Mouse (Mus musculus): ENCODE data around the gene Ube2t. TPM values are rescaled to one million over a fixed set of nuclear protein-coding genes. Genes with fewer than 3 reads are reported as not detected.
A peak's percentile ranks its signal among the peaks of the same experiment; 100 is the strongest.

The Ube2t gene
- polyA plus RNA-seq, 1 experiment from 2014 or later, result 35.1 TPM

DNA sequence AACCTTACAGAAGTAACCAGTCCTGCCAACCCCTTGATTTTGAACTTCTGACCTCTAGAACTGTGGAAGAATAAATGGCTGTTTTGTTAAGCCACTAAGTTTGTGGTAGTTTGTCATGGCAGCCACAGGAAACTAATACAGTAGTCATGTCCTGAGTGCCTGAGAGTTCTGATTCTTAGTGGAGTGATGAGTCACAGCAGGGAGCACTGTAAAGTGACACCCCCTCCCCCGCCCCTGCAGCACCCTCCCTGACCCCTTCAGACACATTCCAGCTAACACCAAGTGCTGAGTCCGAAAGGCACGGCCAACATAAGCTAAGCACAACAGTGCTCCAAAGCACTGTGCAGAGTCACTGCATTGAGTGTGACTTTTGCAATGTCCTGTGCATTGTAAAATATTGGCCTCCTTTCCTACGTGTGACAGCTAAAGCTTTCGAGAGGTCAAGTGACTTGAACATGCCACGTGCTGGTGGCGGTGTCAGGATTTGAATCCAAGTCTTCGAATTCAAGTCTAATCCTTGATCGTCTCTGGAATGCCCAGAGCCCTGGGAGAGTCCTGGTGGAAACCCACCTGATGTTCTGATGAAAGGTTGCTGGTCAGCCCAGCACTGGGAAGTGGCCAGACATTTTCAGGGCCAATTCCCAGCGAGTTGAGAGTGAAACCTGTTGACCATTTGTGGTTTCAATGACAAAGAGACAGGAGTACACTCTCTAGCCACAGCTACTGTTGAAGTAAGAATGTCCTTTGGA is 54.7 kb downstream of the Ube2t start:
- WGBS, result 72% methylated on average over 10 of the region's 10 CpGs
- H3K27me3 ChIP-seq (ENCODE audit: control insufficient read depth, insufficient read depth, low read length), result no peaks in the 10 kb centered on the region
- no peak overlapping the region for H3K4me2 ChIP-seq (replicated peaks; ENCODE audit: low read depth, low read length)
- H3K4me1 ChIP-seq (ENCODE audit: control insufficient read depth, insufficient read depth, low read length), result peaks cover 23% of the 10 kb centered on the region
- ATAC-seq (ENCODE audit: insufficient number of reproducible peaks, insufficient read depth, low FRiP score, low read depth), result no peak
- H3K9me3 ChIP-seq (ENCODE audit: control insufficient read depth, low read depth, low read length), result no peaks in the 10 kb centered on the region
- H3K27ac ChIP-seq (ENCODE audit: low read length), result no peak overlapping the region
- no peaks in the 10 kb centered on the region for H3K36me3 ChIP-seq (ENCODE audit: control insufficient read depth, insufficient read depth, low read length)
- H3K9ac ChIP-seq (replicated peaks; ENCODE audit: low read depth, low read length), result no peak overlapping the region
- H3K4me3 ChIP-seq (ENCODE audit: low read depth, low read length), result no peak overlapping the region

DNA sequence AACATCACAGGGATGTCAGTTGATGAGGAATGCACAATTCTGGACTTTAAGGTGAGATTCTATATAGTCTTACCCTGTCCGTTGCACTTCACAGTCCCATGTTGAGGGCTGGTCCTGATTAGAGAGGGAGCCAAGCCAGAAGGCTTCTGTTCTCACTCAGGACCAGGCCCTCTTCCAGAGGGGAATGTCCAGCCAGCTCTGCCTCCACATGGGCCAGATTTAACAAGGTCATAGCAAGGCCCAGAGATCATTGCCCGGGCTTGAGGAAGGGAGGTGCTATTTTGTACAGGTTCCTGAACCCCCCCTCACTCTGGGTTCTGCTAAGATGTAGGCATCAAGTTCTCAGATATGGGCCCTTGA is 55.3 kb downstream of the Ube2t start:
- 87% methylated on average over 2 of the region's 2 CpGs for WGBS
- Histone ChIP-seq H3K4me3 (ENCODE audit: low read depth, low read length) (no peak overlapping the region), H3K27me3 (ENCODE audit: control insufficient read depth, insufficient read depth, low read length) (no peaks in the 10 kb centered on the region), H3K4me2 (replicated peaks; ENCODE audit: low read depth, low read length) (no peak overlapping the region), H3K9me3 (ENCODE audit: control insufficient read depth, low read depth, low read length) (no peaks in the 10 kb centered on the region), H3K4me1 (ENCODE audit: control insufficient read depth, insufficient read depth, low read length) (peaks cover 23% of the 10 kb centered on the region), H3K36me3 (ENCODE audit: control insufficient read depth, insufficient read depth, low read length) (no peaks in the 10 kb centered on the region), H3K9ac (replicated peaks; ENCODE audit: low read depth, low read length) (no peak overlapping the region), H3K27ac (ENCODE audit: low read length) (no peak overlapping the region)
- no peak for ATAC-seq (ENCODE audit: insufficient number of reproducible peaks, insufficient read depth, low FRiP score, low read depth)

DNA sequence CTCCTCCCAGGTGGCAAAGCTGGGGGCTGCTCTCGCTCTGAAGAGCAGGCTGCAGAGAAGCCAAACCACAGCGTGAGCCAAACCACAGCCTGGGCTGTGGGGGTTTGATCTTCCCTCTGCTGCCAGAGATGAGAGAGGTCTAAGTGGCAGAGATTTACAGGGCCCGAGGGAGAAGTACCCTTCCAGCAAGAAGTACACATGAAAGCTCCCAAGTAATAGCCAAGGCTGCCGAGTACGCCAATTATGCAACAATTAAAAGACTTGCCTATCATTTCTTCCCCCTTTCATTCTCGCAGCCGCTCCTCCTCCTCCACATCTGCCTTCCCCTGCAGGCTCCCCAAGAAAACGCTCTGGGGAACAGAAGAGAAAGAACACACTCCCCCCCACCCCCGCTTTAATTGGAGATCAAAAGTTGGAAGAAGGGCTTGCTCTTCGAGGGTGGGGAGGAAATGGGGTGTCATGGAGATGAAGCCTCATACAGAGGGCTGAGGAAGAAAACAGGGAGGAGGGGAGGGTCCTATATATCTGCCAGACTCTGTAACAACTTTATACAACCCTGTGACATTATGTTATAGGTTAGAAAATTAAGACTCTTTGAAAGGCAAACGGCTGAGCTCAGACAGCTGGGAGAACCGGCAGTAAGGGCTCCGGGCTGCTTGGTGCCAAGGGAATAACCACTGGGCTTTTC is 56.9 kb downstream of the Ube2t start:
- Histone ChIP-seq H3K9ac (replicated peaks; ENCODE audit: low read depth, low read length) (no peak overlapping the region), H3K9me3 (ENCODE audit: control insufficient read depth, low read depth, low read length) (no peaks in the 10 kb centered on the region), H3K27ac (ENCODE audit: low read length) (no peak overlapping the region), H3K4me3 (ENCODE audit: low read depth, low read length) (no peak overlapping the region), H3K36me3 (ENCODE audit: control insufficient read depth, insufficient read depth, low read length) (no peaks in the 10 kb centered on the region), H3K4me2 (replicated peaks; ENCODE audit: low read depth, low read length) (no peak overlapping the region), H3K4me1 (ENCODE audit: control insufficient read depth, insufficient read depth, low read length) (peaks cover 23% of the 10 kb centered on the region), H3K27me3 (ENCODE audit: control insufficient read depth, insufficient read depth, low read length) (no peaks in the 10 kb centered on the region)
- ATAC-seq (ENCODE audit: insufficient number of reproducible peaks, insufficient read depth, low FRiP score, low read depth), result no peak
- WGBS, result 33% methylated on average over 13 of the region's 13 CpGs

DNA sequence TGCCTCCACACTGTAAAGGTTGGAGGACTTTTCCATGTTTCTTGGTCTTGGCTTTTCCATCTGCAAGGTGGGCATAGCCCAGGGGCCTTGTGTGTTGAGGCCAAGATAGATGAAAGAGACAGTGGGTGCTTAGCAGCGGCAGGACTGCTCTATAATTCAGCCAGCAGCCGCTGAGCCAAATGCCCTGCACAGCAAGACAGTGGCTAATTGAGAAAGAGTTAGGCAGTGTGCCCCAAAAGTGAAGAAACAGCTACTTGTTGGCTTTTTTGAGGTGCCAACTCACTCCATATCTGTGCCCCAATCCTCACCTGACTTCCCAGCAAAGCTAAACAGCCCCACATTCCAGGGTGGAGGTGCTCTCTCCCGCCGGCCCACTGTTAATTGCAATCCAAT is 57.4 kb downstream of the Ube2t start:
- no peak overlapping the region for H3K9ac ChIP-seq (replicated peaks; ENCODE audit: low read depth, low read length)
- no peaks in the 10 kb centered on the region for H3K36me3 ChIP-seq (ENCODE audit: control insufficient read depth, insufficient read depth, low read length)
- WGBS, result 68% methylated on average over 4 of the region's 4 CpGs
- no peak overlapping the region for H3K4me3 ChIP-seq (ENCODE audit: low read depth, low read length)
- H3K27me3 ChIP-seq (ENCODE audit: control insufficient read depth, insufficient read depth, low read length), result no peaks in the 10 kb centered on the region
- H3K4me1 ChIP-seq (ENCODE audit: control insufficient read depth, insufficient read depth, low read length), result peaks cover 23% of the 10 kb centered on the region
- H3K4me2 ChIP-seq (replicated peaks; ENCODE audit: low read depth, low read length), result no peak overlapping the region
- ATAC-seq (ENCODE audit: insufficient number of reproducible peaks, insufficient read depth, low FRiP score, low read depth), result no peak
- no peak overlapping the region for H3K27ac ChIP-seq (ENCODE audit: low read length)
- no peaks in the 10 kb centered on the region for H3K9me3 ChIP-seq (ENCODE audit: control insufficient read depth, low read depth, low read length)

DNA sequence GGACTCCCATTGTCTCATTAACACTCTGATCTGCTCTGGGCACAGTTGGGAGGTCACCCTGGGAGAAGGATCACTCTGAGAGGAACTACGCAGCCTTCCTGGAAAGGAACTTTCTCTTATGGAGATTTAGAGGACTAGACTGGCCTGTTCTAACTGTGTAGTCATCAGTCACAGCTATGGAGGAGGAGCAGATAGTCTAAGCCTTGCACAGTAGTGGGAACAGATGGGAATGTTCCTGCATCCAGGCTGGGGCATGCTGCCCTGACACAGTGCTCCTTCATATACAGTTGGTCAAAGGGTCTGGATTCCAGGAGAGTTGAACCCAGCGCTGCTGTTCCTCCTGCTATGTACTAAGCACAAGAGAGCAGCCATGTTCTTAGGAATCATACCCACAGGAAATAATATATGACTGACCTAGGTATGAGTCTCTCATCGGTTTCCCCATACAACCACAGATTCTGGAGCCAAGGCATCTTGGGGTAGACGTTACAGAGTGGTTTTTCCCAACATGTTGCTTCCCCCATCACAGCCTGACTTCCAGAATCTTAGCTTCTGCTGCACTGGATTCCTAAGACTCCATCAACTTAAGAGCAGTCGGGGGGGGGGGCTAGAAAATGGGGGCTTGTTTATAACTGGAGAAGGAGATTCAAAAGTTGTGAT is 58.0 kb downstream of the Ube2t start:
- H3K4me2 ChIP-seq (replicated peaks; ENCODE audit: low read depth, low read length), result no peak overlapping the region
- no peak for ATAC-seq (ENCODE audit: insufficient number of reproducible peaks, insufficient read depth, low FRiP score, low read depth)
- peaks cover 23% of the 10 kb centered on the region for H3K4me1 ChIP-seq (ENCODE audit: control insufficient read depth, insufficient read depth, low read length)
- no peaks in the 10 kb centered on the region for H3K36me3 ChIP-seq (ENCODE audit: control insufficient read depth, insufficient read depth, low read length)
- H3K27me3 ChIP-seq (ENCODE audit: control insufficient read depth, insufficient read depth, low read length), result no peaks in the 10 kb centered on the region
- WGBS, result 58% methylated on average over 5 of the region's 5 CpGs
- no peak overlapping the region for H3K4me3 ChIP-seq (ENCODE audit: low read depth, low read length)
- no peak overlapping the region for H3K27ac ChIP-seq (ENCODE audit: low read length)
- H3K9ac ChIP-seq (replicated peaks; ENCODE audit: low read depth, low read length), result no peak overlapping the region
- H3K9me3 ChIP-seq (ENCODE audit: control insufficient read depth, low read depth, low read length), result no peaks in the 10 kb centered on the region

GRCm38 (mm10) chr1:135020970-135021369 is 58.6 kb downstream of the Ube2t start:
- no peak overlapping the region for H3K4me2 ChIP-seq (replicated peaks; ENCODE audit: low read depth, low read length)
- no peaks in the 10 kb centered on the region for H3K27me3 ChIP-seq (ENCODE audit: control insufficient read depth, insufficient read depth, low read length)
- H3K4me3 ChIP-seq (ENCODE audit: low read depth, low read length), result no peak overlapping the region
- no peaks in the 10 kb centered on the region for H3K9me3 ChIP-seq (ENCODE audit: control insufficient read depth, low read depth, low read length)
- peaks cover 23% of the 10 kb centered on the region for H3K4me1 ChIP-seq (ENCODE audit: control insufficient read depth, insufficient read depth, low read length)
- ATAC-seq (ENCODE audit: insufficient number of reproducible peaks, insufficient read depth, low FRiP score, low read depth), result peak; percentile 47; the same call in 1 of the 2 replicates
- WGBS, result under 1% methylated on average over 5 of the region's 5 CpGs
- no peak overlapping the region for H3K9ac ChIP-seq (replicated peaks; ENCODE audit: low read depth, low read length)
- H3K36me3 ChIP-seq (ENCODE audit: control insufficient read depth, insufficient read depth, low read length), result no peaks in the 10 kb centered on the region
- no peak overlapping the region for H3K27ac ChIP-seq (ENCODE audit: low read length)

GRCm38 (mm10) chr1:135021936-135022335 is 59.6 kb downstream of the Ube2t start:
- Histone ChIP-seq H3K9ac (replicated peaks; ENCODE audit: low read depth, low read length) (no peak overlapping the region), H3K4me2 (replicated peaks; ENCODE audit: low read depth, low read length) (no peak overlapping the region), H3K27me3 (ENCODE audit: control insufficient read depth, insufficient read depth, low read length) (no peaks in the 10 kb centered on the region), H3K36me3 (ENCODE audit: control insufficient read depth, insufficient read depth, low read length) (no peaks in the 10 kb centered on the region), H3K4me1 (ENCODE audit: control insufficient read depth, insufficient read depth, low read length) (peaks cover 23% of the 10 kb centered on the region), H3K27ac (ENCODE audit: low read length) (no peak overlapping the region), H3K4me3 (ENCODE audit: low read depth, low read length) (no peak overlapping the region), H3K9me3 (ENCODE audit: control insufficient read depth, low read depth, low read length) (no peaks in the 10 kb centered on the region)
- ATAC-seq (ENCODE audit: insufficient number of reproducible peaks, insufficient read depth, low FRiP score, low read depth), result no peak
- WGBS, result 75% methylated on average over 5 of the region's 5 CpGs

GRCm38 (mm10) chr1:135023583-135023982 is 61.2 kb downstream of the Ube2t start:
- H3K27ac ChIP-seq (ENCODE audit: low read length), result no peak overlapping the region
- no peaks in the 10 kb centered on the region for H3K36me3 ChIP-seq (ENCODE audit: control insufficient read depth, insufficient read depth, low read length)
- no peaks in the 10 kb centered on the region for H3K9me3 ChIP-seq (ENCODE audit: control insufficient read depth, low read depth, low read length)
- no peak overlapping the region for H3K4me2 ChIP-seq (replicated peaks; ENCODE audit: low read depth, low read length)
- H3K9ac ChIP-seq (replicated peaks; ENCODE audit: low read depth, low read length), result no peak overlapping the region
- H3K4me1 ChIP-seq (ENCODE audit: control insufficient read depth, insufficient read depth, low read length), result peaks cover 23% of the 10 kb centered on the region
- ATAC-seq (ENCODE audit: insufficient number of reproducible peaks, insufficient read depth, low FRiP score, low read depth), result no peak
- 80% methylated on average over 1 of the region's 1 CpGs for WGBS
- H3K27me3 ChIP-seq (ENCODE audit: control insufficient read depth, insufficient read depth, low read length), result no peaks in the 10 kb centered on the region
- H3K4me3 ChIP-seq (ENCODE audit: low read depth, low read length), result no peak overlapping the region
